Mouse (Mus musculus): ENCODE results near the gene Rnf11.
A peak's percentile ranks its signal among the peaks of the same experiment; 100 is the strongest.

The Rnf11 gene

GRCm38 (mm10) chr4:109432668-109433375, 51.7 kb downstream of the Rnf11 start:
- Histone ChIP-seq H3K4me1 (replicated peaks; ENCODE audit: low read depth, low read length) (peaks cover 20% of the 10 kb centered on the region), H3K4me3 (replicated peaks; ENCODE audit: low read length) (no peak overlapping the region), H3K27me3 (ENCODE audit: insufficient read depth, low read length) (0 out of 2 replicates have a peak, but pooled peaks cover 6% of the 10 kb centered on the region), H3K9me3 (ENCODE audit: low read length) (no peaks in the 10 kb centered on the region), H3K36me3 (ENCODE audit: insufficient read depth, low read length) (no peaks in the 10 kb centered on the region)
- TF ChIP-seq CTCF (conservative IDR thresholded peaks at IDR 0.05; ENCODE audit: low read length) (no peak), POU5F1 (IDR thresholded peaks at IDR 0.05; ENCODE audit: borderline replicate concordance, low read length) (no peak), NANOG (IDR thresholded peaks at IDR 0.05; ENCODE audit: borderline replicate concordance, low read length) (no peak)

- H3K36me3 ChIP-seq (ENCODE audit: insufficient read depth, low read length), result no peaks in the 10 kb centered on the region
- peak; percentile 51 for TF ChIP-seq CTCF (conservative IDR thresholded peaks at IDR 0.05; ENCODE audit: low read length)
- TF ChIP-seq POU5F1 (IDR thresholded peaks at IDR 0.05; ENCODE audit: borderline replicate concordance, low read length), result no peak
- H3K4me1 ChIP-seq (replicated peaks; ENCODE audit: low read depth, low read length), result peaks cover 20% of the 10 kb centered on the region
- H3K27me3 ChIP-seq (ENCODE audit: insufficient read depth, low read length), result peaks cover 12% of the 10 kb centered on the region; the same call in 1 of the 2 replicates
- H3K9me3 ChIP-seq (ENCODE audit: low read length), result no peaks in the 10 kb centered on the region
- peak overlapping the region; percentile 71 for H3K4me3 ChIP-seq (replicated peaks; ENCODE audit: low read length)
Measured at GRCm38 (mm10) chr4:109430854-109431253, 53.7 kb downstream of the Rnf11 start.

- H3K4me1 ChIP-seq (replicated peaks; ENCODE audit: low read depth, low read length), result peaks cover 20% of the 10 kb centered on the region
- peaks cover 12% of the 10 kb centered on the region; the same call in 1 of the 2 replicates for H3K27me3 ChIP-seq (ENCODE audit: insufficient read depth, low read length)
- no peaks in the 10 kb centered on the region for H3K9me3 ChIP-seq (ENCODE audit: low read length)
- H3K36me3 ChIP-seq (ENCODE audit: insufficient read depth, low read length), result no peaks in the 10 kb centered on the region
- TF ChIP-seq NANOG (IDR thresholded peaks at IDR 0.05; ENCODE audit: borderline replicate concordance, low read length), result no peak
- TF ChIP-seq CTCF (conservative IDR thresholded peaks at IDR 0.05; ENCODE audit: low read length), result no peak
- TF ChIP-seq POU5F1 (IDR thresholded peaks at IDR 0.05; ENCODE audit: borderline replicate concordance, low read length), result no peak
- H3K4me3 ChIP-seq (replicated peaks; ENCODE audit: low read length), result peak overlapping the region; percentile 71
Measured at GRCm38 (mm10) chr4:109430250-109430649, 54.3 kb downstream of the Rnf11 start.

GRCm38 (mm10) chr4:109427058-109427457, 57.5 kb downstream of the Rnf11 start:
- Histone ChIP-seq H3K36me3 (ENCODE audit: insufficient read depth, low read length) (no peaks in the 10 kb centered on the region), H3K27me3 (ENCODE audit: insufficient read depth, low read length) (peaks cover 10% of the 10 kb centered on the region; the same call in 1 of the 2 replicates), H3K9me3 (ENCODE audit: low read length) (no peaks in the 10 kb centered on the region), H3K4me1 (replicated peaks; ENCODE audit: low read depth, low read length) (peaks cover 20% of the 10 kb centered on the region), H3K4me3 (replicated peaks; ENCODE audit: low read length) (no peak overlapping the region)
- no peak for TF ChIP-seq CTCF (conservative IDR thresholded peaks at IDR 0.05; ENCODE audit: low read length)
- TF ChIP-seq NANOG (IDR thresholded peaks at IDR 0.05; ENCODE audit: borderline replicate concordance, low read length), result no peak
- no peak for TF ChIP-seq POU5F1 (IDR thresholded peaks at IDR 0.05; ENCODE audit: borderline replicate concordance, low read length)

- no peak overlapping the region for H3K4me3 ChIP-seq (replicated peaks; ENCODE audit: low read length)
- peaks cover 28% of the 10 kb centered on the region for H3K4me1 ChIP-seq (replicated peaks; ENCODE audit: low read depth, low read length)
- no peak for TF ChIP-seq NANOG (IDR thresholded peaks at IDR 0.05; ENCODE audit: borderline replicate concordance, low read length)
- no peak for TF ChIP-seq CTCF (conservative IDR thresholded peaks at IDR 0.05; ENCODE audit: low read length)
- no peak for TF ChIP-seq POU5F1 (IDR thresholded peaks at IDR 0.05; ENCODE audit: borderline replicate concordance, low read length)
- no peaks in the 10 kb centered on the region for H3K36me3 ChIP-seq (ENCODE audit: insufficient read depth, low read length)
- no peaks in the 10 kb centered on the region for H3K9me3 ChIP-seq (ENCODE audit: low read length)
- H3K27me3 ChIP-seq (ENCODE audit: insufficient read depth, low read length), result peaks cover 10% of the 10 kb centered on the region; the same call in 1 of the 2 replicates
Measured at GRCm38 (mm10) chr4:109423438-109423837, 61.1 kb downstream of the Rnf11 start.

GRCm38 (mm10) chr4:109422436-109422835, 62.1 kb downstream of the Rnf11 start:
- H3K36me3 ChIP-seq (ENCODE audit: insufficient read depth, low read length), result no peaks in the 10 kb centered on the region
- TF ChIP-seq POU5F1 (IDR thresholded peaks at IDR 0.05; ENCODE audit: borderline replicate concordance, low read length) (no peak), CTCF (conservative IDR thresholded peaks at IDR 0.05; ENCODE audit: low read length) (no peak), NANOG (IDR thresholded peaks at IDR 0.05; ENCODE audit: borderline replicate concordance, low read length) (no peak)
- H3K4me3 ChIP-seq (replicated peaks; ENCODE audit: low read length), result no peak overlapping the region
- H3K4me1 ChIP-seq (replicated peaks; ENCODE audit: low read depth, low read length), result peaks cover 28% of the 10 kb centered on the region
- no peaks in the 10 kb centered on the region for H3K9me3 ChIP-seq (ENCODE audit: low read length)
- peaks cover 3% of the 10 kb centered on the region; the same call in 1 of the 2 replicates for H3K27me3 ChIP-seq (ENCODE audit: insufficient read depth, low read length)

GRCm38 (mm10) chr4:109421608-109422007, 62.9 kb downstream of the Rnf11 start:
- no peaks in the 10 kb centered on the region for H3K36me3 ChIP-seq (ENCODE audit: insufficient read depth, low read length)
- H3K4me3 ChIP-seq (replicated peaks; ENCODE audit: low read length), result no peak overlapping the region
- no peak for TF ChIP-seq CTCF (conservative IDR thresholded peaks at IDR 0.05; ENCODE audit: low read length)
- TF ChIP-seq NANOG (IDR thresholded peaks at IDR 0.05; ENCODE audit: borderline replicate concordance, low read length), result no peak
- no peak for TF ChIP-seq POU5F1 (IDR thresholded peaks at IDR 0.05; ENCODE audit: borderline replicate concordance, low read length)
- no peaks in the 10 kb centered on the region for H3K27me3 ChIP-seq (ENCODE audit: insufficient read depth, low read length)
- H3K9me3 ChIP-seq (ENCODE audit: low read length), result no peaks in the 10 kb centered on the region
- H3K4me1 ChIP-seq (replicated peaks; ENCODE audit: low read depth, low read length), result peaks cover 28% of the 10 kb centered on the region

GRCm38 (mm10) chr4:109420138-109420795, 64.3 kb downstream of the Rnf11 start:
- no peak overlapping the region for H3K4me3 ChIP-seq (replicated peaks; ENCODE audit: low read length)
- TF ChIP-seq NANOG (IDR thresholded peaks at IDR 0.05; ENCODE audit: borderline replicate concordance, low read length) (no peak), CTCF (conservative IDR thresholded peaks at IDR 0.05; ENCODE audit: low read length) (peak; percentile 36)
- H3K36me3 ChIP-seq (ENCODE audit: insufficient read depth, low read length), result no peaks in the 10 kb centered on the region
- peaks cover 28% of the 10 kb centered on the region for H3K4me1 ChIP-seq (replicated peaks; ENCODE audit: low read depth, low read length)
- H3K9me3 ChIP-seq (ENCODE audit: low read length), result no peaks in the 10 kb centered on the region
- H3K27me3 ChIP-seq (ENCODE audit: insufficient read depth, low read length), result no peaks in the 10 kb centered on the region
